Mouse (Mus musculus) E14TG2a.4 (cell line): ENCODE data around the gene Gadl1.

Source experiments
- CTCF ChIP-seq: conservative IDR thresholded peaks from 2 replicates; pipeline ENCODE4 v1.5.1; 2014; ENCODE audit warnings: low read length
- POU5F1 ChIP-seq: IDR thresholded peaks from 2 replicates; pipeline ENCODE4 v1.6.1; 2014; ENCODE audit warnings: low read length, borderline replicate concordance

- TF ChIP-seq CTCF (no peak), POU5F1 (no peak)
Measured at GRCm38 (mm10) chr9:115978478-115978877, 69.2 kb downstream of the Gadl1 start.
